Mouse (Mus musculus): ENCODE measurements at regions not wholly inside any gene's neighbourhood (a gene's known extent, or its start where the extent isn't known, plus 50 kb on each side); places are given as distances from the start of the nearest gene placed in this dataset.

DNA sequence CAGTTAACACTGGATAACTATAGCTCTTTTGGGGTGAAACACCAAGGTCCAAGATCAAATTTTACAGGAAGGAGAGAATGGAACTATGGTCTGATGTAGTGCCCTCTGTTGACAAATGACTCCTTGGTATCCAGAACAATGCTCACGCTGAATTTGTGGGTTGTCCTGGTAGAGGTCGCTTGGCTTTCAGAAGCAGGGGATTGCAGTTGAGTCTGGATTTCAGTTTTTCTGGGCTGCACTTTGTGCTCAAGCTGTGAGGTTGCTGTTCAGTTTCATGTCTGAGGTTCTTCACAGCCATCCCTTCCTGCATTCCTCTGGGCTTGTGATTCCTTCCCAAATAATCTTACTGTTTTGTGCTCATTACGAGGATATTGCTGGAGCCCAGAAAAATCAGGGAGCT, 118.9 kb downstream of the Tmem182 start:
- TF ChIP-seq POLR2A (IDR thresholded peaks at IDR 0.05; ENCODE audit: extremely low read depth, insufficient read depth, low read length) (no peak), CTCF (IDR thresholded peaks at IDR 0.05; ENCODE audit: low read depth, low read length) (no peak)

All from liver, adult 2 months (tissue).